Mouse (Mus musculus): ENCODE measurements at regions not wholly inside any gene's neighbourhood (a gene's known extent, or its start where the extent isn't known, plus 50 kb on each side); places are given as distances from the start of the nearest gene placed in this dataset.
A peak's percentile ranks its signal among the peaks of the same experiment; 100 is the strongest.

DNA sequence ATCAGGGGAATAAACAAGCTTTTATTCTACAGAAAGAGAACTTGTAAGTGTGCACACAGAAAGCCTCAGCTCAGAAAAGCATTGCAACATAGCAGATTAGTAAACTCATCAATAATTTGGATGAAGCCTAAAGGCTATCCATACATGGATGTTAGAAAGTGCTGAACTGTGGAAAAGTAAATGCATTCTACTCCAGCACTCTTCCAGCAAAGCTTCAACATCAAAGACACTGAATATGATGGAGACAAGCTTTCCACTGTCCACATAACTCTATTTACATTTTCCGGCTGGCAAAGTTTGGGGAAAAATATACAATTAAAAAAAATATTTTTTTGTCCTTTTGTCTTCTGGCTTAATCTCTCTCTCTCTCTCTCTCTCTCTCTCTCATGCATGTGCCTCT, 69.7 kb downstream of the Slitrk6 start:
- no peak for DNase-seq

GRCm38 (mm10) chr14:110679741-110680140, 75.2 kb downstream of the Slitrk6 start:
- DNase-seq = no peak

- DNase-seq = no peak
Measured at GRCm38 (mm10) chr14:110665712-110666111, 89.2 kb downstream of the Slitrk6 start.

DNA sequence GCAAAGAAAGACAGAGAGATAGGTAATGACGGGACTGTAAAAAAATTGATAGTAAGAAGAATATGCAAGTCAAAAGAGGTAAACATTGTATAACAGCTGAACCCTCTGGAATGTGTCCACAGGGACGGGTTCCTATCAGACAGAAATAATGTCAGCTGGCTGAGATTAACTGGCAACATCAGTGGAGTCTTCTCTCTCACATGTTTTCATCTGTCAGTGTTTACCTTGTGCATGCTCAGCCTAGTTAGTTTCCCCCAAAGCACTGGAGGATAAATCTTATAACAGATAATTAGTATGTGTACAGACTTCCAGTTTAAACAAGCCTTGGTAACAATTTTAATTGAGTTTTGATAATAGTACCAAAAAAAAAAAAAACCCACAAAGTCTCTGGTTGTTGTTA, 91.7 kb downstream of the Slitrk6 start:
- peak; percentile 8 for DNase-seq

DNA sequence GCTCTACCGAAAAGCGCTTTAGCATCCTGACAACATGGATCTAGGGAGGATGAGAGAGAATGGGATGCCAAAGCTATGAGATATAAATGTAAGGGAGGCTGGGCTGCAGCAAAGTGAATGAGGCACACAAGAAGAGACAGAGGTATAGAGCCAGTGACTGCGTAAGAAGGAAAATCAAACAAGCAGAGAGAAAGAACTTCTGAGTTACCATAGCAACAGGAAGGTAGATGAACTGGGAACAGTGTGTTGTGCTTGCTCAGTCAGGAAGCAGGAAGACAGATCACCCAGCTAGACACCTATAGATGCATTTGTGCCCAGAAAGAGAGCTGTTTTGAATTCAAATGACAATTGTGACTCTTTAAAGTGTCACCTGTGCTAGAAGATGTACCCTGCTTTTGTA, 120.8 kb downstream of the Slitrk6 start:
- DNase-seq = no peak

DNA sequence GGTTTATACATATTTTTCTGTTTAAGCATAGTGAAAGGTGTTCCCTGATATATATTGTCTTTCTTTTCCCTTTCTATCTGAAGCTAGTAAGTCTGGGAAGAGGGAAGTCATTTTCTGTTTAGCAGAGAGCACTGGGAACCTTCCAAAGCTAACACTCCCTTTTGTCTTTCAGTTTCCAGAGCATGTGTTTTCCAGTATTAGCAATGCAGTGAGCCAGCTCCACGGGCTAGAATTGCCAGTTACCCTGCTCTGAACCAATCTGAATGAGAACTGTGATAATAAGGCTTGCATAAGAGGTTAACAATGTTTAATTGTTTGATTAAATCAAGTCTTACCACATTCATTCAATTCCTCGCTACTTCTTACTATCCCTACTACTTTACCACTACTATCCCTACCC, 131.2 kb downstream of the Slitrk6 start:
- peak; percentile 5 for DNase-seq

DNA sequence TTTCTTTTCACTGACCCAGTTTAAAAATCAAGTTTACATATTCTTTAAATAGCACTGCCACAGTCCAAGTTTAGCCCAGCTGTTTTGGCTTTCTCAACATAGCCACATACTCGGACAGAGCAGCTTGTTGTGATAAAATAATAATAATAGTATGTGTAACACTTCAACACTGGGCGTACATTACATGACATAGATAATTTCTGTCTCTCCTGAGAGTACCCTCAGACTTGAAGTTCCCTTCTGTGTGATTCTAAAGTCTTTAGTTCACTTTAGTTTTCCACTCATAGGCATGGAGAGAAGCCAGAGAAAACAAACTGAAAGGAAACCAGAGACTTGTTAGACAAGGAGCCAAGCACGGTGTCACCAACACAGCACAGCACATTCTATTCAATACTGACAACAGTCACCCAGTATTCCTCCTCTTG, 136.4 kb downstream of the Slitrk6 start:
- peak; percentile 38 for DNase-seq

- DNase-seq = no peak
Measured at GRCm38 (mm10) chr14:110616447-110616846, 138.5 kb downstream of the Slitrk6 start.

DNA sequence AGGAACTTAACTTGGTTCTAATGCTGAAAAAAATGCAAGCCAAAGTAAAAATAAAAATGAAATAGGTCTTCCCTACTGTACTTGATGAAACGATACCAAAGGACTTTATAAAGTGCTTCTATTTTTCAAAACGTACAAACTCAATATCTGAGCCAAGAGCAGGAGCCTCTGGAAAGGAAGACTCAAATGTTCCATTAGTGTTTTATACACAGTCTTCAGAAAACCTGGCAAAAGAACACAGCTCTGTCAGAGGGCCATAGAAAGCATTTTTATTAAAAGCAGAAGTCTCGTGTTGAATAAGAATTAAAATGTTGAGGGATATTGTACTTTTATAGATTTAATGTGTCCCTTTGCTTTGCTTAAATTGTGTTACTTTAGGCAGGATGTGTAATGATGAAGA, 174.6 kb downstream of the Slitrk6 start:
- DNase-seq = no peak

GRCm38 (mm10) chr14:110570717-110571116, 184.2 kb downstream of the Slitrk6 start:
- no peak for DNase-seq

- no peak for DNase-seq
Measured at GRCm38 (mm10) chr14:110565783-110566445, 189.0 kb downstream of the Slitrk6 start.

DNA sequence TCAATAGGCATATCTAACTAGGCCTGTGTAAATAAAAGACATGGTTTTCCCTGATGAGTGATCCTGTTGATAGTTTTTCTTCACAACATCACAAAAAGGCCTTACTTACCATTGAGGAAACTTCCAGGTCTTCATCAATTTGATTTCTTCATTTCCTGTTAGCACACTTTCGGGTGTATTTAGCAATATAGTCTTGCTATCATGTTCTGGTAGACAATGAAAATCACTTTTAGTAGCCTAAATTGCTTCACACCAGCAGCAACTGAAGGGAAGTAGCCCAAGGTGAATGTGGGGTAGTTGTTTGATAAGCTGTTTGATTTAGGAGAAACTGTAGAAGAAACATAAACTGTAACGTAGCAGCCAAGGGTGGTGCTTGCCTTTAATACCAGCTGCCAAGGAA, 190.3 kb downstream of the Slitrk6 start:
- DNase-seq = no peak

DNA sequence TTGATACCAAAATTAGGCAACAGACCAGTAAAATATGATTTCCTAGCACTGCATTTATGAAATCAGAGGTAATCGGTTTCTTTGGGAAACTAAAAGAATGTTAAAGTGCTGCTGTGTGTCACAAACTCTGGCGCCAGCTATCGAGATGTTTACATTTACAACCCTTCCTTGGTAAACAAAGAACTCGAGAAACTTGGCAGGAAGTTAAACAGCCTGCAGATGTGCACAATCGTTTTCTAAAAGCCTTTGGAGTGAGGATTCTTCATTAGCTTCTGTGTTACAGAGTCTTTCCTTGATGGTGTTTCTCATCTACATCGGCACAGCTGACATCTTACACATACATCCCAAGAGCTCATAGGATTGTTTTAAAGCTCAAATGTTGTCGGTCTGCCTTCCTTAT, 209.7 kb downstream of the Slitrk6 start:
- peak; percentile 35 for DNase-seq

GRCm38 (mm10) chr14:110543303-110544134, 211.4 kb downstream of the Slitrk6 start:
- DNase-seq = no peak

DNA sequence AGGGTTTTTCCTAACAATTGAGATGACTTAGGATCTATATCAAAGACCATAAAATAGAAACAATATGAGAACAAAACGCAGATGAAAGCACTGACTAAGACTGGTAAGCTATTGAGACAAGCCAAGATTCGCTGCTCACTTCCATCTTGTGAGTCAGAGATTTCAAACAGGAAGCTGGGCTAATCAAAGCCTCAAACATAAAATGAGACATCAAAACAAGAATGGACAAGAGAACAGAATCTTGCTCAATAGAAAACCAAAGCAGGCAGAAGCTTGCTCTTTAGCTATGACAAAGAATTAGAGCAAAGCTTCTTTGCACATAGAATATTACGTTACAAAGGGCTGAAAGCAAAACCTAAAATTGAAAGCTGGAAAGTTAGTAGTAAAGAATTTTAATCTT, 227.6 kb downstream of the Slitrk6 start:
- no peak for DNase-seq

- DNase-seq = no peak
Measured at GRCm38 (mm10) chr14:110485057-110485456, 269.9 kb downstream of the Slitrk6 start.

GRCm38 (mm10) chr14:110472743-110473142, 282.2 kb downstream of the Slitrk6 start:
- DNase-seq = peak; percentile 9

- no peak for DNase-seq
Measured at GRCm38 (mm10) chr14:110472176-110472575, 282.8 kb downstream of the Slitrk6 start.

GRCm38 (mm10) chr14:110470714-110471113, 284.2 kb downstream of the Slitrk6 start:
- no peak for DNase-seq

DNA sequence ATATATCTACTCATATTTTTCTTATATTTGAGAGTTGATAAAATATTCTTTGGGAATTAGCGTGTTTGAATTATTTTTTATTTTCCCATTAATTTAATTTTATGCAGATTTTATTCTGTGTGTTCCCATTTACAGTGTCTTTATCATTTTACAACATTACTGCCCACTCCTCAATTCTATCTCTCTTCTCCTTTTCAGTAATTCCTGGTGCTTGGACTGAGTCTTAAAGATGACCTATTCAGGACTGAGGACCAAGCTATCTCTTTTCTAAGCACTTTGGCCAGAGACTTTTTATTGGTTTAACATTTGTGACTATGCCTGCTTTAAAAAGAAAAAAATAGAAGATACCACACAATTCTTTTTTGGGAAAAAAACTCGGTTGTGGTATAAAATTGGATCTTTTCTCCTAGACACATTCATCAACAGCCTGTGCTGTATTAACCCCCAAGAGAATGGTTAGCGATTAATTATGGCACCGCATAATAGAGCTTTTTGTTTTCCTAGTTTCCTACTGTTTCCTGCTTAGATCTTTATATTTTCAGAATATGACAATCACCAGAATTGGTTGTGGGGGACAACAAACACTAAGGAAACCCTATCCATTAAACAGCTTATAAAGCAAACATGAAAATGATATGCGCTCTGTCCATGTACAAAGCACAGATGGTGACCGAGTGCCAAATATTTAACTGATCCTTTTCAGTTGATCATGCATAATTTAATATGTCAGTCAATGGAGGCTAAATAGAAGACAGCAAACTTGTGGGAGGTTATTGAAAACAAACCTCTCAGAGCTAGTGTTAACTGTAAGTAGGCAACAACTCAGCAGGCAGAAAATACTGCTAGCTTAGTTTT, 286.3 kb downstream of the Slitrk6 start:
- DNase-seq = no peak
